Mouse (Mus musculus): Measurements from ENCODE around the gene Prkcq. TPM values are rescaled to one million over a fixed set of nuclear protein-coding genes. Genes with fewer than 3 reads are reported as not detected.
A peak's percentile ranks its signal among the peaks of the same experiment; 100 is the strongest.

Prkcq gene
- 0.82 and 1.2 TPM in 2 replicates for polyA plus RNA-seq (2015; fragmentation: Nextera tagmentation; extraction: Ambion mirVana)

DNA sequence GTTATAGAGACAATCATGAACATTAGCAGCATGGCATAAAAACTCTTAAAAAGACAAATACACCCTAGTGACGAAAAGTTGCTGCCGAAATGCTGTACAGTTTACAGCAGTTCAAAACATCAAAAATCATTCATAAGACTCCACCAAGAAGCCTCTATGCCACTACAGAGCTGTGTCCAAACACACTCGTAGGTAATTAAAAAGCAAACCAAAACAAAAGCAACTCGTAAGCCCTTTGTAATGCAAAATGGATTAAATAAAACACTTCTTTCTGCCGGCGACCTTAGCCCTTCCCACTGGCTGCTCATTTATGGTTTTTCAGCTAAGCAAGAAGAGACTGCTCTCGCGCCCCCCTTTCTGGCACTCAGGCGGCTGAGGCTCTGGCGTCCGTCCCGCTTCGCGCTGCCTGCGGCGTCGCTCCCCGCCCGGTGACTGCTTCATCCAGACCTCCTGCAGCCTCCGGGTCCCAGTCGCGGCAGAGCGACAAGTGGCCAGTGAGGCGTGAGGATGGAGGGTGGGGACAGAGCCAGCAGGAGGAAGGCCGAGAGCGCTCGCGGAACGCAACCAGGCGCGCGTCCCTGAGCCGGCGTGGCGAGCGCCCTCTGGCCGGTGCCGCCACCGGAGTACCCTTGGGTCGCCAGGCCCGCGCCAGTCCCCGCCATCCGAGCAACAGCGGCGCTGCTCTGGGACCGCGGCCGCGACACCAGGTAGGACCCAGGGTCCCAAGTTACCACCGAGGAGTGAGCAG, at the start of gene Prkcq:
Gene Prkcq (plus strand): TSS at position 355 of the 748 bp plus-strand sequence.
- Histone ChIP-seq H3K9ac (peak within 1 kb of the TSS; percentile 63), H3K27me3 (replicated peaks) (peaks cover 38% of the 10 kb centered on the region), H3K4me1 (0 out of 2 replicates have a peak, but pooled peaks cover 8% of the 10 kb centered on the region), H3K36me3 (no peaks in the 10 kb centered on the region), H3K27ac (replicated peaks) (no peak within 1 kb of the TSS), H3K9me3 (no peaks in the 10 kb centered on the region), H3K4me3 (peak within 1 kb of the TSS; percentile 59), H3K4me2 (peak within 1 kb of the TSS; percentile 85)
- ATAC-seq (ENCODE audit: extremely low read depth, insufficient number of reproducible peaks, low FRiP score, low TSS enrichment), result no peak; the same call in 1 of the 2 replicates
- WGBS, result 3% methylated on average over 48 of the region's 51 CpGs

GRCm38 (mm10) chr2:11130881-11131280, 41.0 kb upstream of the Prkcq start:
- Histone ChIP-seq H3K9me3 (no peaks in the 10 kb centered on the region), H3K4me1 (no peaks in the 10 kb centered on the region), H3K9ac (no peak overlapping the region), H3K36me3 (no peaks in the 10 kb centered on the region), H3K27ac (replicated peaks) (no peak overlapping the region), H3K4me3 (no peak overlapping the region), H3K4me2 (no peak overlapping the region), H3K27me3 (replicated peaks) (no peaks in the 10 kb centered on the region)
- WGBS, result 75% methylated on average over 12 of the region's 12 CpGs
- ATAC-seq (ENCODE audit: extremely low read depth, insufficient number of reproducible peaks, low FRiP score, low TSS enrichment), result no peak

- 54% methylated on average over 6 of the region's 6 CpGs for WGBS
- no peak for ATAC-seq (ENCODE audit: extremely low read depth, insufficient number of reproducible peaks, low FRiP score, low TSS enrichment)
- Histone ChIP-seq H3K27me3 (replicated peaks) (no peaks in the 10 kb centered on the region), H3K9me3 (no peaks in the 10 kb centered on the region), H3K4me3 (no peak overlapping the region), H3K4me1 (no peaks in the 10 kb centered on the region), H3K9ac (no peak overlapping the region), H3K4me2 (no peak overlapping the region), H3K27ac (replicated peaks) (no peak overlapping the region), H3K36me3 (no peaks in the 10 kb centered on the region)
Observed at GRCm38 (mm10) chr2:11135718-11136117, 36.2 kb upstream of the Prkcq start.

- H3K27me3 ChIP-seq (replicated peaks), result no peaks in the 10 kb centered on the region
- 75% methylated on average over 6 of the region's 6 CpGs for WGBS
- H3K4me2 ChIP-seq, result no peak overlapping the region
- H3K4me1 ChIP-seq, result no peaks in the 10 kb centered on the region
- H3K36me3 ChIP-seq, result no peaks in the 10 kb centered on the region
- no peak for ATAC-seq (ENCODE audit: extremely low read depth, insufficient number of reproducible peaks, low FRiP score, low TSS enrichment)
- no peaks in the 10 kb centered on the region for H3K9me3 ChIP-seq
- no peak overlapping the region for H3K4me3 ChIP-seq
- no peak overlapping the region for H3K27ac ChIP-seq (replicated peaks)
- no peak overlapping the region for H3K9ac ChIP-seq
Observed at GRCm38 (mm10) chr2:11138076-11138475, 33.8 kb upstream of the Prkcq start.

DNA sequence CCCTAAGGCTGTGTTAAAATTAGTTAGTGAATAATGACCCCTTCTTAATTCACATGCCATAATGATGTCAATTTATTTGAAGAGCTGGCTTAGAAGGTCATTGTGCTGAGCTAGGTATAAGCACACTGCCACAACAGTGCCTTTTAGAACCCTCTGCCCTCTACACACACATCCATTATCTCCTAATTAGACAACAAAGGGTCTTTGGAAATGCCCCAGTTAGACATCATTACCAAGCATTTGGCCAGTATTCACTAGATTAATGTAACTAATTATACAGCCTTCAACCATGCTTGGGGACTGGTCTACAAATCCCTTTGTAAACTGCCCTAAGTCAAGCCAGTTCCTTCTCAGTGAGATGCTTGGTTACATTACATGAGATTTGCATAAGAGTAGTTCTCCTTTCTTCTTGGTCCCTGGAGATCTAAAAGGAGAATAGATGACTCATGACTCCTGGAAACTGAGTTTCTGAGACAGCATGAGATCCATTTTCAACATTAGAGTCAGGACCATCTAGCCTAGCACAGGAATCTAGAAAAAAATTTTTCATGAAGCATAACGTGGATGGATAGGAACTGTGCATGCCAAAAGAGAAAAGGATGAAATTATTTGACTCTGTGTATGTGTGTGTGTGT, 32.3 kb upstream of the Prkcq start:
- H3K9me3 ChIP-seq, result no peaks in the 10 kb centered on the region
- H3K27ac ChIP-seq (replicated peaks), result no peak overlapping the region
- H3K36me3 ChIP-seq, result no peaks in the 10 kb centered on the region
- H3K9ac ChIP-seq, result no peak overlapping the region
- no peaks in the 10 kb centered on the region for H3K4me1 ChIP-seq
- no peaks in the 10 kb centered on the region for H3K27me3 ChIP-seq (replicated peaks)
- no peak overlapping the region for H3K4me2 ChIP-seq
- H3K4me3 ChIP-seq, result no peak overlapping the region
- 55% methylated on average over 1 of the region's 1 CpGs for WGBS
- ATAC-seq (ENCODE audit: extremely low read depth, insufficient number of reproducible peaks, low FRiP score, low TSS enrichment), result no peak

- no peak for ATAC-seq (ENCODE audit: extremely low read depth, insufficient number of reproducible peaks, low FRiP score, low TSS enrichment)
- WGBS, result 78% methylated on average over 3 of the region's 3 CpGs
- no peak overlapping the region for H3K27ac ChIP-seq (replicated peaks)
Observed at GRCm38 (mm10) chr2:11140385-11140784, 31.5 kb upstream of the Prkcq start.

GRCm38 (mm10) chr2:11149091-11149490, 22.8 kb upstream of the Prkcq start:
- Histone ChIP-seq H3K4me1 (no peaks in the 10 kb centered on the region), H3K36me3 (no peaks in the 10 kb centered on the region), H3K27me3 (replicated peaks) (no peaks in the 10 kb centered on the region), H3K9me3 (no peaks in the 10 kb centered on the region), H3K27ac (replicated peaks) (no peak overlapping the region), H3K4me3 (no peak overlapping the region), H3K4me2 (no peak overlapping the region), H3K9ac (no peak overlapping the region)
- 74% methylated on average over 4 of the region's 4 CpGs for WGBS
- no peak for ATAC-seq (ENCODE audit: extremely low read depth, insufficient number of reproducible peaks, low FRiP score, low TSS enrichment)

More at GRCm38 (mm10) chr2:11140385-11140784, 31.5 kb upstream of the Prkcq start:
- H3K4me3 ChIP-seq, result no peak overlapping the region
- no peak overlapping the region for H3K4me2 ChIP-seq
- H3K9me3 ChIP-seq, result no peaks in the 10 kb centered on the region
- no peaks in the 10 kb centered on the region for H3K36me3 ChIP-seq
- no peak overlapping the region for H3K9ac ChIP-seq
- no peaks in the 10 kb centered on the region for H3K4me1 ChIP-seq
- H3K27me3 ChIP-seq (replicated peaks), result no peaks in the 10 kb centered on the region

- no peak overlapping the region for H3K4me3 ChIP-seq
- no peak for ATAC-seq (ENCODE audit: extremely low read depth, insufficient number of reproducible peaks, low FRiP score, low TSS enrichment)
- H3K4me1 ChIP-seq, result no peaks in the 10 kb centered on the region
- H3K4me2 ChIP-seq, result no peak overlapping the region
- 69% methylated on average over 7 of the region's 7 CpGs for WGBS
- H3K9me3 ChIP-seq, result peaks cover 2% of the 10 kb centered on the region; the same call in 1 of the 2 replicates
- H3K27me3 ChIP-seq (replicated peaks), result no peaks in the 10 kb centered on the region
- H3K36me3 ChIP-seq, result no peaks in the 10 kb centered on the region
- no peak overlapping the region for H3K27ac ChIP-seq (replicated peaks)
- H3K9ac ChIP-seq, result no peak overlapping the region
Observed at GRCm38 (mm10) chr2:11150975-11151374, 20.9 kb upstream of the Prkcq start.

DNA sequence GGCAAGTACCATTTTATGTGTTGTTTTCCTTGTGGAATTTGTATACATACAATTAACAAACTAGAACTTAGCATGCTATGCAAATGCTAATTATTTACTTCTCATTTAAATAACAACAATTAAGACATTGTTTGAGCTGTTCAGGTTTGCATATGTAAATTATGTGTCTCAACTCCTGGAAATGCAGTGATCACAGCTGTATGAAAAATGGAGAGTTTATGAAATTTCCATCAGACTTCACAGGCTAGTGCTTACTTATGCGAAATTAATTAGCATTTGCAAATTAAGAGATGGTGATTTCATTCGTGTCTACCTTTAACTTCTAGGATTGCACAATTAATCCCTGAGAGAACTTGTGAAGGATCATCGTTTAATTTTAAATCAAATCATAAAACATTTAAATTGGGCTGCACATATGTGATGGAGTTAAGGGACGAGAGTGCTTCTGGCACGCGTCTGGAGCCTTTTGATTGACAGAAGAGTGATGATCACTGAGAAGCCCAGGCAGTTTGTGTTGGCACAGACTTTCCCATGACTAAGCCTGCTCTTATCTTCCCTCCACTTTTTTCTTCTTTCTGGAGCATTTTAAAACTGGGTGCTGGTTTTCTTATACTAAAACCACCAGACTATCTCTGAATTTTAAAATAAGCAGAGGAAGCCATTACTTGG, 20.1 kb upstream of the Prkcq start:
- no peak overlapping the region for H3K4me3 ChIP-seq
- ATAC-seq (ENCODE audit: extremely low read depth, insufficient number of reproducible peaks, low FRiP score, low TSS enrichment), result no peak

GRCm38 (mm10) chr2:11159641-11160040, 12.3 kb upstream of the Prkcq start:
- Histone ChIP-seq H3K27me3 (replicated peaks) (no peaks in the 10 kb centered on the region), H3K36me3 (no peaks in the 10 kb centered on the region), H3K4me1 (no peaks in the 10 kb centered on the region), H3K9me3 (peaks cover 4% of the 10 kb centered on the region; the same call in 1 of the 2 replicates), H3K4me3 (no peak overlapping the region), H3K27ac (replicated peaks) (no peak overlapping the region), H3K9ac (no peak overlapping the region), H3K4me2 (no peak overlapping the region)
- WGBS, result 81% methylated on average over 7 of the region's 7 CpGs
- ATAC-seq (ENCODE audit: extremely low read depth, insufficient number of reproducible peaks, low FRiP score, low TSS enrichment), result no peak

More for the DNA sequence above, 20.1 kb upstream of the Prkcq start:
- WGBS, result 53% methylated on average over 6 of the region's 6 CpGs
- Histone ChIP-seq H3K9ac (no peak overlapping the region), H3K27ac (replicated peaks) (no peak overlapping the region), H3K9me3 (peaks cover 4% of the 10 kb centered on the region; the same call in 1 of the 2 replicates), H3K4me1 (no peaks in the 10 kb centered on the region), H3K36me3 (no peaks in the 10 kb centered on the region), H3K27me3 (replicated peaks) (no peaks in the 10 kb centered on the region), H3K4me2 (no peak overlapping the region)

DNA sequence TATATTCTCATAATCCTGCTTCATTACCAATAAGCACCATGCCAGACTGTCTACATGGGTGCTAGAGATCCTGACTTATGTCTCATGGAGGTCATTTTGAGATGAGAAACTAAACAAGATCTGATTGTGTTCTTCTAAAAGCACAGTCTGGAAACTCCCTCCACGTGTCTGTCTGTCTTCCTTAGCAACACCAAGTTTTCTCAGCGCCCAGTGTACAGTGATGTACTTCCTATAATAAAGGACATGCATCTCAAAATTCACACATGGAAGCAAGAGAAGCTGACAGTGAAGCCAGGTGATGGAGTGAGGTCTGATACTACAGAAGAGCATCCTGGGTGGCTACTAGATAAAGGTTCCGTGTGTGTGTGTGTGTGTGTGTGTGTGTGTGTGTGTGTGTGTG, 11.2 kb upstream of the Prkcq start:
- Histone ChIP-seq H3K9me3 (peaks cover 4% of the 10 kb centered on the region; the same call in 1 of the 2 replicates), H3K27ac (replicated peaks) (no peak overlapping the region), H3K36me3 (no peaks in the 10 kb centered on the region), H3K9ac (no peak overlapping the region), H3K4me3 (no peak overlapping the region), H3K27me3 (replicated peaks) (no peaks in the 10 kb centered on the region), H3K4me1 (no peaks in the 10 kb centered on the region), H3K4me2 (no peak overlapping the region)
- WGBS, result 55% methylated on average over 3 of the region's 3 CpGs
- no peak for ATAC-seq (ENCODE audit: extremely low read depth, insufficient number of reproducible peaks, low FRiP score, low TSS enrichment)

Data from heart, embryonic 13.5 days (tissue).